Mouse (Mus musculus): ENCODE measurements around the gene Ece2.

- TF ChIP-seq EP300 (IDR thresholded peaks at IDR 0.05; ENCODE audit: low read depth): no peak
- TF ChIP-seq CTCF (IDR thresholded peaks at IDR 0.05; ENCODE audit: low read depth): no peak
These were observed 23.7 kb downstream of the Ece2 start for GRCm38 (mm10) chr16:20653315-20653714.
